Mouse (Mus musculus) urinary bladder, postnatal 0 days (tissue): ENCODE measurements around the gene Slc9a9. TPM values are rescaled to one million over a fixed set of nuclear protein-coding genes. Genes with fewer than 3 reads are reported as not detected.

Experiments used
- microRNA-seq: library from miRNA; unstranded; fragments of <30 nt; microRNA quantifications from one replicate; pipeline ENCODE4, GENCODE M21; 2016
- polyA plus RNA-seq: library from polyadenylated mRNA; unstranded; fragments of >200 nt; fragmentation: Nextera tagmentation; extraction: Ambion mirVana; gene quantifications from 2 replicates; pipeline ENCODE4 v1.2.1, GENCODE M21; 2015

Slc9a9 gene
- 1.9 and 2.5 TPM in 2 replicates for polyA plus RNA-seq

GRCm38 (mm10) chr9:94669791-94670577 is at the start of gene Slc9a9:
TSS of gene Slc9a9 (plus strand) at chr9:94669909.

Small RNA genes within 50 kb of the gene (microRNA-seq; reads per million reads assigned to microRNA genes)
- gene Mir7656 = not detected

Other genes with a start within 250 kb of the Slc9a9 start
- gene 1190002N15Rik, start 131.8 kb upstream of the Slc9a9 start, polyA plus RNA-seq = 8.1 and 8.5 TPM in 2 replicates